Mouse (Mus musculus) hindbrain, embryonic 10.5 days (tissue): ENCODE measurements around the gene Mak. TPM values are rescaled to one million over a fixed set of nuclear protein-coding genes. Genes with fewer than 3 reads are reported as not detected.
A peak's percentile ranks its signal among the peaks of the same experiment; 100 is the strongest.

Source experiments
- DNase-seq: peaks from one replicate; pipeline ENCODE4 v3.0.0-alpha.2; 2017; ENCODE audit warnings: low spot score
- H3K27ac ChIP-seq: fragments of 300-500 bp; sonication (generic); 2 replicates; pipeline ENCODE4 v1.5.1; 2016; ENCODE audit warnings: mild to moderate bottlenecking, moderate library complexity
- H3K27me3 ChIP-seq: fragments of 300-500 bp; sonication (generic); 2 replicates; pipeline ENCODE4 v1.6.1; 2016; ENCODE audit warnings: mild to moderate bottlenecking; ENCODE audit not compliant: poor library complexity, insufficient read depth, severe bottlenecking
- H3K36me3 ChIP-seq: fragments of 300-500 bp; sonication (generic); 2 replicates; pipeline ENCODE4 v1.6.1; 2016; ENCODE audit warnings: mild to moderate bottlenecking, moderate library complexity
- H3K4me1 ChIP-seq: fragments of 300-500 bp; sonication (generic); replicated peaks from 2 replicates; pipeline ENCODE4 v1.6.1; 2016; ENCODE audit warnings: mild to moderate bottlenecking
- H3K4me3 ChIP-seq: fragments of 300-500 bp; sonication (generic); 2 replicates; pipeline ENCODE4 v1.5.1; 2016; ENCODE audit warnings: mild to moderate bottlenecking, moderate library complexity
- H3K9me3 ChIP-seq: fragments of 300-500 bp; sonication (generic); 2 replicates; pipeline ENCODE4 v1.6.1; 2016; ENCODE audit warnings: mild to moderate bottlenecking, moderate library complexity
- WGBS: fragments of 180-500 bp; shearing (Covaris S2); methylation state at CpG from one replicate; pipeline ENCODE4 v1.1.7; 2016; 5-methylcytosine and 5-hydroxymethylcytosine counted together
- polyA plus RNA-seq: library from polyadenylated mRNA; unstranded; fragments of >200 nt; fragmentation: Nextera tagmentation; extraction: Ambion mirVana; gene quantifications from 2 replicates; pipeline ENCODE4 v1.2.1, GENCODE M21; 2016

Mak gene
- polyA plus RNA-seq, 1 experiment from 2014 or later, result 1.8 TPM

- 87% methylated on average over 10 of the region's 10 CpGs for WGBS
- no peak for DNase-seq
- H3K27ac ChIP-seq, result no peak overlapping the region
Observed at GRCm38 (mm10) chr13:41094160-41094559, 14.7 kb upstream of the Mak start.

GRCm38 (mm10) chr13:41091271-41091670 is 11.8 kb upstream of the Mak start:
- H3K27me3 ChIP-seq, result no peaks in the 10 kb centered on the region
- H3K36me3 ChIP-seq, result no peaks in the 10 kb centered on the region
- peak overlapping the region; percentile 34; the same call in 1 of the 2 replicates for H3K4me3 ChIP-seq
- peak; percentile 42 for DNase-seq
- 18% methylated on average over 10 of the region's 10 CpGs for WGBS
- peak overlapping the region; percentile 45; the same call in 1 of the 2 replicates for H3K27ac ChIP-seq
- H3K9me3 ChIP-seq, result no peaks in the 10 kb centered on the region
- peaks cover 13% of the 10 kb centered on the region for H3K4me1 ChIP-seq

More at GRCm38 (mm10) chr13:41094160-41094559, 14.7 kb upstream of the Mak start:
- Histone ChIP-seq H3K4me3 (no peak overlapping the region), H3K27me3 (no peaks in the 10 kb centered on the region), H3K36me3 (no peaks in the 10 kb centered on the region), H3K9me3 (no peaks in the 10 kb centered on the region), H3K4me1 (peaks cover 13% of the 10 kb centered on the region)

- H3K27me3 ChIP-seq, result no peaks in the 10 kb centered on the region
- peaks cover 13% of the 10 kb centered on the region for H3K4me1 ChIP-seq
- no peak for DNase-seq
- H3K4me3 ChIP-seq, result no peak overlapping the region
- no peaks in the 10 kb centered on the region for H3K9me3 ChIP-seq
- no peaks in the 10 kb centered on the region for H3K36me3 ChIP-seq
- no peak overlapping the region for H3K27ac ChIP-seq
Observed at GRCm38 (mm10) chr13:41088746-41089145, 9.2 kb upstream of the Mak start.

GRCm38 (mm10) chr13:41085140-41085539 is 5.6 kb upstream of the Mak start:
- no peaks in the 10 kb centered on the region for H3K36me3 ChIP-seq
- H3K27ac ChIP-seq, result no peak overlapping the region
- H3K9me3 ChIP-seq, result no peaks in the 10 kb centered on the region
- no peaks in the 10 kb centered on the region for H3K4me1 ChIP-seq
- WGBS, result 18% methylated on average over 2 of the region's 2 CpGs
- H3K27me3 ChIP-seq, result peaks cover 20% of the 10 kb centered on the region
- DNase-seq, result no peak
- H3K4me3 ChIP-seq, result no peak overlapping the region

GRCm38 (mm10) chr13:41084521-41084920 is 5.0 kb upstream of the Mak start:
- 91% methylated on average over 3 of the region's 3 CpGs for WGBS
- Histone ChIP-seq H3K4me1 (peaks cover 1% of the 10 kb centered on the region), H3K9me3 (no peaks in the 10 kb centered on the region), H3K4me3 (no peak overlapping the region), H3K27ac (no peak overlapping the region), H3K27me3 (peaks cover 24% of the 10 kb centered on the region), H3K36me3 (no peaks in the 10 kb centered on the region)
- DNase-seq, result no peak

- DNase-seq, result no peak
- H3K27ac ChIP-seq, result no peak overlapping the region
- H3K27me3 ChIP-seq, result peaks cover 54% of the 10 kb centered on the region
- H3K36me3 ChIP-seq, result no peaks in the 10 kb centered on the region
- no peak overlapping the region for H3K4me3 ChIP-seq
- WGBS, result 91% methylated on average over 6 of the region's 6 CpGs
- H3K9me3 ChIP-seq, result no peaks in the 10 kb centered on the region
- H3K4me1 ChIP-seq, result peaks cover 13% of the 10 kb centered on the region
Observed at GRCm38 (mm10) chr13:41080700-41081099, 1.2 kb upstream of the Mak start.

GRCm38 (mm10) chr13:41079859-41080258 is 353 bp upstream of the Mak start:
- peaks cover 54% of the 10 kb centered on the region for H3K27me3 ChIP-seq
- 59% methylated on average over 5 of the region's 5 CpGs for WGBS

GRCm38 (mm10) chr13:41078690-41079420 is 651 bp downstream of the Mak start:
- WGBS, result 7% methylated on average over 24 of the region's 24 CpGs
- Histone ChIP-seq H3K4me3 (peak overlapping the region; percentile 60), H3K27me3 (peaks cover 54% of the 10 kb centered on the region), H3K9me3 (no peaks in the 10 kb centered on the region), H3K4me1 (peaks cover 13% of the 10 kb centered on the region), H3K36me3 (no peaks in the 10 kb centered on the region), H3K27ac (peak overlapping the region; percentile 17)
- peak; percentile 8 for DNase-seq

More at GRCm38 (mm10) chr13:41079859-41080258, 353 bp upstream of the Mak start:
- Histone ChIP-seq H3K27ac (no peak overlapping the region), H3K4me3 (peak overlapping the region; percentile 60; the same call in 1 of the 2 replicates), H3K36me3 (no peaks in the 10 kb centered on the region), H3K4me1 (peaks cover 13% of the 10 kb centered on the region), H3K9me3 (no peaks in the 10 kb centered on the region)
- DNase-seq, result no peak

- Histone ChIP-seq H3K9me3 (no peaks in the 10 kb centered on the region), H3K36me3 (no peaks in the 10 kb centered on the region), H3K27me3 (peaks cover 54% of the 10 kb centered on the region), H3K4me3 (no peak overlapping the region), H3K27ac (no peak overlapping the region), H3K4me1 (peaks cover 13% of the 10 kb centered on the region)
- no peak for DNase-seq
- 75% methylated on average over 9 of the region's 9 CpGs for WGBS
Observed at GRCm38 (mm10) chr13:41077921-41078320, 1.6 kb downstream of the Mak start.

GRCm38 (mm10) chr13:41073819-41074218 is 5.7 kb downstream of the Mak start:
- Histone ChIP-seq H3K4me1 (peaks cover 4% of the 10 kb centered on the region), H3K27ac (no peak overlapping the region), H3K36me3 (no peaks in the 10 kb centered on the region), H3K27me3 (peaks cover 24% of the 10 kb centered on the region), H3K9me3 (no peaks in the 10 kb centered on the region), H3K4me3 (no peak overlapping the region)
- WGBS, result 89% methylated on average over 5 of the region's 5 CpGs
- no peak for DNase-seq

GRCm38 (mm10) chr13:41071617-41072016 is 7.9 kb downstream of the Mak start:
- peaks cover 2% of the 10 kb centered on the region; the same call in 1 of the 2 replicates for H3K27me3 ChIP-seq
- no peaks in the 10 kb centered on the region for H3K4me1 ChIP-seq
- no peaks in the 10 kb centered on the region for H3K36me3 ChIP-seq
- H3K9me3 ChIP-seq, result no peaks in the 10 kb centered on the region
- H3K4me3 ChIP-seq, result no peak overlapping the region
- WGBS, result 94% methylated on average over 11 of the region's 11 CpGs
- no peak for DNase-seq
- H3K27ac ChIP-seq, result no peak overlapping the region

GRCm38 (mm10) chr13:41067618-41068017 is 11.9 kb downstream of the Mak start:
- no peak overlapping the region for H3K27ac ChIP-seq
- H3K36me3 ChIP-seq, result no peaks in the 10 kb centered on the region
- 96% methylated on average over 4 of the region's 4 CpGs for WGBS
- DNase-seq, result no peak
- no peaks in the 10 kb centered on the region for H3K27me3 ChIP-seq
- H3K4me3 ChIP-seq, result no peak overlapping the region
- H3K9me3 ChIP-seq, result no peaks in the 10 kb centered on the region
- no peaks in the 10 kb centered on the region for H3K4me1 ChIP-seq

GRCm38 (mm10) chr13:41051965-41052364 is 27.5 kb downstream of the Mak start:
- Histone ChIP-seq H3K27me3 (no peaks in the 10 kb centered on the region), H3K9me3 (no peaks in the 10 kb centered on the region), H3K27ac (no peak overlapping the region), H3K4me3 (no peak overlapping the region), H3K4me1 (0 out of 2 replicates have a peak, but pooled peaks cover 2% of the 10 kb centered on the region), H3K36me3 (no peaks in the 10 kb centered on the region)
- DNase-seq, result no peak
- 79% methylated on average over 5 of the region's 5 CpGs for WGBS
